Mouse (Mus musculus): ENCODE data around the gene Uchl5.

DNA sequence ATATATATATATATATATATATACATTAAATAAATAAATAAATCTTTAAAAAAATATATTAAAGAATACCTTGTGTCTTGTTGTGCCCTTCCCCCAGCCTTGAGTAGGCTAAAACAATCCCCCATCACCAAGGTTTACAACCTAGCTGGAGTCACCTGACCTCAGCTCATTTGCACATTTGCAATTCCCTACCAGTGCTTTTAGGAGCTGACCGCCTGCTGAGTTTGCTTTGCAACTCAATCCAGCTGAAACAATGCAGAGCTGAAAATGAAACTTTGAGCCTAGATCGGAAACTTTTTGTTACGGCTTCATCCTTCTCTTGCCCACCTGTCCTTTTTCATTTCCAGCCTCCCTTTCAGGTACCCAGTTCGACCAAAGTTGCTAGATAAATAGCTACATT is 45.4 kb upstream of the Uchl5 start:
- no peak for TF ChIP-seq POLR2A (IDR thresholded peaks at IDR 0.05; ENCODE audit: low read depth, low read length)
- TF ChIP-seq CTCF (conservative IDR thresholded peaks at IDR 0.05; ENCODE audit: insufficient read depth, insufficient read length, low read depth, low read length): no peak
